Mouse (Mus musculus): Measurements from ENCODE around the gene Vipas39.

Vipas39 gene

DNA sequence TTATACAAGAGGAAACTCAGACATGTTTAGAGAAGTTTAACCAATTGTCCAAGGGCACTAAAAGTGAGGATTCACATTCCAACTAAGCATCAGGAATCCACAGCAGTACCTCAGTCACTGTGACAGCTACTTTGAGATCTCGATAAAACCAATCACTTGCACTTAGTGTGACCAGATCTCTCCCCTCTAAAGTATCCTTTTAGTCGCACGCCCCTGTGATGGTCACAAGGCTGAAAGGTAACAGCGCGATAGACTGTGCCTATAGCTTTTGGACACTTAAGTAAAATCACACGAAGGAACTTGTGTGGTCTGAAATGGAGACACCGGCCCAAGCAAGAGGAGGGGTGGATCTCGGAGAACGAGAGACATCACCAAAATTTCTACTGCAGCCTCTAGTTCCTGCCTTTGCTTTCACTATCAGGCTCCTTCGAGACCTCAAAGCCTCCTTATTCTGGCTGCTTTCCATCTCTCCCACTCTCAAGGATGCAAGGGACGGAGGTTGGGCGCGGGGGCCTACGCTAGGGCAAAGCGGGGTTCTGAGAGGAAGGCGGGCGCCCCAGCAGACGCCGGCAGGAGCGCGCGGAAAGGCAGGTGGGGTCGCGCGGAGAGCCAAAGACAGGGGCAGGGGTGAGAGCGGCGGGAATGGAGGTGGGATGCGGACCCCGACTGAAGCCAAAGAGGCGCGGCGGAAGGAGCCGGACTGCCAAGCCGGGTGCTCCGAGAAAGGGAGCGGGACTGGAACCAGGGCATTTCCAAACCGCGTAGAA is 66.7 kb downstream of the Vipas39 start, which contains the start of gene Samd15:
Samd15 (plus strand) TSS at position 518 of the 767 bp plus-strand sequence.
- no peak for DNase-seq (ENCODE audit: extremely low read depth, low read depth, low spot score)

DNA sequence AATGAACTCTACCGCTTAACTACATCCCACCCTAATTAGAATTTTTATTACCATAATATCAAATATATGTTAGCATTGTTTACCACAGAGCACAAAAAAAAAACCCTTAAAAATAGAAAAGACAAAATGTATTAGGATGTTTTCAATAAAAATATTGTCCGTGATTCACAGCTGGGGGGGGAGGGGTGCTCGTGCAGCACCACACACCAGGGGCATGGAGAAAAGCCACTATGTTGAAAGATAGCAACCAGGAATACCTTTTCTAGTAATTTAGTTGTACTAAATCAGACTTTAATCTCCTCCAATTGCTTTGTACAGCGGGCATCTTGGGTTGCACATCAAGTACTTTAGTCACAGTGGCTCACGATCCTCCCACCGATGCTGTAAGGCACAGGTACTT is 67.3 kb downstream of the Vipas39 start:
- no peak for DNase-seq (ENCODE audit: extremely low read depth, low read depth, low spot score)

DNA sequence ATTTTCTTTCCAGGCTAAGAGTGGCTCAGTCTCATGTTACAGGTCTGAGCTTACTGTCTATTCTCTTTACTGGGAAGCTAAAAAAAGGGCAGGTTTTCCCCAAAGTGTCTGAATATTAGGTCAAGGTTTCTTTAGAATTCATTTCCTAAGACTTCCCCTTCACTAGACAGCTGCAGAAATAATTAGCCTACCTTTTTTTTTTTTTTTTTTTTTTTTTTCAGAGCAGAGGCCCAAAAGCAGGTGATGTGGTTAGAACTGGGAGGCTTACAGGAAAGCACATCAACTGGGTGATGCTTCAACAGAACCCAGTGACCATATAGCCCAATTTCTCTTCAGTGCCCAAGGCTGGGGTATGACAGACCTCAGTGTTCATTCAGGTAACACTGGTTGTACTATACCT is 69.7 kb downstream of the Vipas39 start:
- no peak for DNase-seq (ENCODE audit: extremely low read depth, low read depth, low spot score)

DNA sequence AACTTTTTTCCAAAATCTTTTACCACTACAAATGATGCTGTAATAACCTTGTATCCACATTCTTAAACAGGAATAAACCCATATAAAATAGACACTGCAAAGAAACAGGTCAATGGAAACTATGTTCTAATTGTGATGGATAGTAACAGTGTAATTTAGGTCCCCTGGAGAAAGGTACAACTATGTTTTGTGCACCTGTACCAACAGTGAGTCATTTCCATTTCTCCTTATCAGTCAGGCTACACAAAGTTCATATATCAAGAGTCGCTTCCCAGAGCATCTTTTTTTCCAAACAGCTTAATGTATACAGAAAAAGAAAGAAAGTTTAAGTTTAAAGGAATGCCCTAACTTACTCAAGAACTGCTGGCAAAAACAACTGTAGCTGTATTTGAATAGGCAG is 71.0 kb downstream of the Vipas39 start:
- no peak for DNase-seq (ENCODE audit: extremely low read depth, low read depth, low spot score)

DNA sequence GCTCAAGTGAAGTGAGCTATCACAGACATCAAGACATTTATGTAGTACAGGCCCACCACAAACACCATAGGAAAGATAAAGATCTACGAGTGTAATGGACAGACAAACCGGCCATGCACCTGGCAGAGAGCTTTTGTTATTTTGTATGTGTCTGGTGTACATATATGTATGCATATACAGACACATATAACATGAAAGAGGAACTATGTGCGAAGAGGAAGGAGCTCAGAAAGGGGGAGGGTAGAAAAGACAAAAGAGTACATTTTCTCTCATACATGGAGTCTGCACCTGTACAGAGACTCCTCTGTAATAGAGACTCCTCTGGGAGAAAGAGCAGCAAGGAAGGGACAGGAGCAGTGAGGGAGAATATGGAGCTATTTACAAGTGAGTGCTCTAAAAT is 73.0 kb downstream of the Vipas39 start:
- DNase-seq (ENCODE audit: extremely low read depth, low read depth, low spot score), result no peak
